Mouse (Mus musculus): ENCODE measurements at regions not wholly inside any gene's neighbourhood (a gene's known extent, or its start where the extent isn't known, plus 50 kb on each side); places are given as distances from the start of the nearest gene placed in this dataset.
A peak's percentile ranks its signal among the peaks of the same experiment; 100 is the strongest.

DNA sequence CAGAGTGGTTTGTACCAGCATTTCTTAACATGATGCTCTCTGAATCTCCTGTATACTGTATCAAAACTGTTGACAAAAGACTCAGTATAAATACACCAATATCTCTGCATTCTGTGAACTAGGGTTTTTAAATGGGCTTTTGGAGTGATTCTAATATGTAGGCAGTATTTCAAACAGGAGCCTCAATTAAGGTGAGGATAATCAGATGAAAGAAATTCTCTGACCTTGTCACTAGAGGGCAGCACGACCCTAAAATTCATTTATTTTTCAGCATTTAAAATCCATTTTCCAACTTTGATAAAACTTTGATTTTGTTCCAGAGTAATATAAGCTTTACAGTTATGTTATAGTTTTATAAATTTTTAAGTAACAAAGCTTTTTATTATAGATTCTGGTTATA lies 114.5 kb downstream of the Rfx6 start:
- DNase-seq = peak in 1 of 2 experiments; percentile 21

DNA sequence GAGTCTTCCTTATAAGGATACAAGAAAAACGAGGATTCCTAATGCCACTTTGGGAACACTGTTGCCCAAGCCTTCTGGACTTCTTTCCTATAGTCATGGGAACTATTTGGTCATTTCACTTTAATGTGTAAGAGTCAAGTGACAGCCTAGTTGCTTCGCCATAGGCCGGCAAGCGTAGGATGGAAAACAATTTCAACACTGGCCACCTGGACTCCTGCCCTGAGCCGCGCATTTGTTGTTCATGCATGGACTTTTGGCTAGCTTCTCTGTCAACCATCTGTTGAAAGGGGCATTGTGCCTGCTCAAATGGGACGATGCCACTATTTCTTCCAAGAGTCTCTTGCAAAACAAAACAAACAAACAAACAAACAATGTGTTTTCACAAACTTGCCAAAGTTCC lies 116.3 kb downstream of the Rfx6 start:
- DNase-seq = no peak

DNA sequence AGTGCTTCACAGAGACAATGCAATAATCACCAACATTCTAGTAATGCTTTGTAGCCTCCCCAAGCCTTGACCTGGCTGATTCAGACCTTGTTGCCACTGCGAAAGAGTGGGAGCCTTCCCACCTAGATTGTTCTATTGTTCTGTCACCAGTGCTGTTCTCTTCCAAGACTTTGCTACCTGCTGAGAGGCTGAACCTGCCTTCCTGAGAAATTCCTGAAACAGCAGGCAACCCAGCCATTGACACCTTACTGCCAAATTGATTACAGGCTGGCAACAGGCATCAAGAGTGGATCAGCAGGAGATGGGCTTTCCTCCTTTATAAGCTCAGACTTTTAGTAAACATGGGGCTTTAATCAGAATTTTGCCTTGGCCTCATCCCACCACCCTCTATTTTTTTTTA lies 139.1 kb downstream of the Rfx6 start:
- no peak for DNase-seq

DNA sequence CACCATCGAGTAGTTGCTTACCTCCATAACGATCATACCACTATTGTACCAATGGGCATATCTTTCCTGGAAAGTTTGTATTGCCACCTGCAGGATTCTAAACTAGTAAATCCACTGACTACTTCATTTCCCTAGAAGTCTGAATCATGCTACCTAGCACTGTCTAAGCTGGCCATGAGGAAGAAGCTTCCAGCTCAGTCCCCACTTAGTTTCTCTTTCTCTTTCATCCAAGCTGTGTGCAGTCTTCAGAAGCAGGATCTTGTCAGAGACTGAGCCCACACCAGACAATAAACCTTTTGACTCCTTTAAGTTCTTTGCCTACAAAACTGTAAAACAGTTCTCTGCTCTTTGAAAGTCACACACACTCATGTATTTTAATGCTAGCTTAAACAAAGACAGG lies 146.3 kb downstream of the Rfx6 start:
- no peak for DNase-seq

DNA sequence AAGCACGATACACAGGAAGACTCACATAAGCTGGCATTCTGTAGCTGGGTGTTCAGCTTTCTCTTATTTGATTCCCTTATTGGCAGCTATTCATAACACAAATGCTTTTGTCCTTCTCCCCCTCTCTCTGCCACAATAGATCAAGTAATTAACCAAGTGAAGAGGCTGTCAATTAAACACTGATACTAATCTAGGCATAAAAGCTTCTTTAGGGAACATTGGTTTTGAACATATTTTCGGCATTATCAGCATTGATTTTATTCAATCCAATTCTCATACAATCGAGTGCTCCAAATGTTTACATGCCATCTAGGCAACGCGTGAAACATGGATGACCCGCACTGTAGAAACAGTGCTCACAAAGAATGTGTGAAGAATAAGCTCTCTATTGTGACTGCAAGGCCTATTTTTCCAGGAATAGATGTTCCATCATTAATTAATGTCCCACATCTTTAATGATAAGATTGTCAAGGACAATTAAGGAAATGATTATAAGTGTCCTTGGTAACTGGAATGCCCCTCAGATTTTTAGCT lies 148.9 kb downstream of the Rfx6 start:
- DNase-seq = no peak

DNA sequence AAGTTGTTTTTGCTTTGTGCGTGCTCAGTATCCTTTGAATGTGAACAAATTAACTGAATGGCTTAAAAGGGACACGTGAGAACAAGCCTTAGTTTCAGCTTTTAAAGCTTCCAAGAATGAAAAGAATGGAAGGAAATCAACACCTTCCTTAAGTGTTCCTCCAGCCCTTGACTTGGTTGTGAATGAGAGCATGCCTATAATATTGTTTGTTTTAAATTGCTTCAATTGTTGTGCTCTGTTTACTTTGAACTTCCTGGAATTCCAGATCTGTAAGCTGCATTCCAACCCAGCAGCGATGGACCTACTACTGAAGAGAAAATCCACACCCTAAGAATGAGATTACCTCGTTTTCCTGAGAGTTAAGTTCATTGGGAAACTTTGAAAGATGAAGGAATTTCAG lies 154.9 kb downstream of the Rfx6 start:
- no peak for DNase-seq

DNA sequence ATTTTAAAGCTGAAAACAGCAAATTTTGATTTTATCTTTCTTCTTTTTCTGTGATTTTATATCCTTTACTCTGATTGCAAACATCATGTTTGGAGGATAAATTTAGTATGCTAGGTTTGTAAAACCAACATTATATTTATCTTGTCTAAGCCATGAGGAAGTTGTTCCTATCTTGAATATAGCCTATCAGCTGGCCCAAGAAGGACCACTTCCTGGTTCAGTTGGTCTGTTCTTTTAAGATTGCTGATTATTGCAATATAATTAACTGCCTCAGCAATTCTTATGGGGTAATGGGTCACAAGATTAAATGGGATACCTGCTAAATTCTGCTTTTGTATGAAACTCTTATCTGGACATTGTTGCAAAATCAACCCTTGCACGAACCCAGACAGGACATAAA lies 165.5 kb downstream of the Rfx6 start:
- DNase-seq = no peak

DNA sequence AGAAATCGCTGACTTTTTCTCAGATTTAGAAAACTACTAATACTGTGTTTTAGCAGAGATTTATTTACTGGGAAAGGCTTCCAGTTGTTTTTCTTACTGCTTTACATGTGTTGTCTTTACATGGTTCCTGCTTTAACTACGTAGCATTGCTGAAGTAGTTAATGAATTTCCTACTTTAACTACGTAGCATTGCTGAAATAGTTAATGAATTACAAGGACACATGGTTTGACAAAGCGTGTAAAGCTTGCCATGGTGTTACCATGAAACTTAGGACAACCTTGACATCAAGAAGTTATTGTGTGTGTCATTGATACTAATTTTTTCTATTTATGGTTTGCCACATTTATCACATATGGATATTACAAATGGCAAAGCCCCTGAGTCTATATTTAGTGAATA lies 168.7 kb downstream of the Rfx6 start:
- no peak for DNase-seq

DNA sequence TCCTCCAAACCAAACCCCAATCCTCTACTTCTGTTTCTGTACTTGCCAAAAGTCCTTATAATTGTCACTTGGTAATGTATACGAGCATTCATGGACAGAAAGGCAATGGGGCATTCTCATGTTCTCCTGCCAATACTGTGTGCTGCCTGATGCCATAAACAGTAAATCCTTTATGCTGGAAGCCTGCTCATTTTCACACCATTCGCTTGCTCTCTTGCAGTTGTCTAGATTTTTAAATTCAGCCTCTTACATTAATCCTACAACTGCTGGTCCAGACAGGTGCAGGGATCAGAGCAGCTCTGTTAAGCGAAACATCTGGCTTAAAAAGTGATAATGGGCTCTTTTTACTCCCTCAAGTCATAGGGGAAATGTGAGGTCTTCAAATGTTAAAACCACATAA lies 152.9 kb upstream of the Vgll2 start:
- DNase-seq = no peak

DNA sequence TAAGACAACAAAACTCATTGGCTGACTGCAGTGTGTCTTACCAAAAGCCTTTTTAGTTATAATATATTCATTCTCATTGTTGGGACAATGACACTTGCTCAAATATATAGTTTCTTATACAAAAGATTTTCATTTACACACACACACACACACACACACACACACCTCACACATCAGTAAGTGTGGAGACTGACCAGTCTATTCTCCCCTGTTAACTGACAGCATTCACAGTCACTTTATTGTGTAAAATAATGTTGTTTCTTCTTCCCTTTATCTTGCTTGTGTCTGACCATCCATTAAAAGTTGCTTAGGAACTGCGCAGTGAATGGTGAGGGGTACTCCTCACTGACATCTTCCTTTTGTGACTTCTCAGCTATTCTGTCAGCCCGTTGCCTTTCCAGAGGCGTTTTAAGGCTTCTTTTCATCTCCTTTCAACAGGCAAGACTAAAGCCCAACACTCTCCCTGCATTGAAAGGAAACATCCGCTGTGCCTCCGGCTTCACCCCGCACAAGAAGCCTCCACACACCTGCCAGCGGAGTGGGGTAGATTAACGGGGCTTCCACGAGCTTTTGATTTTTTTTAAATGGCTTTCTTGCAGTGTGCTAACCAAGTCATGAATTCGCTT lies 111.1 kb upstream of the Vgll2 start:
- no peak for DNase-seq

DNA sequence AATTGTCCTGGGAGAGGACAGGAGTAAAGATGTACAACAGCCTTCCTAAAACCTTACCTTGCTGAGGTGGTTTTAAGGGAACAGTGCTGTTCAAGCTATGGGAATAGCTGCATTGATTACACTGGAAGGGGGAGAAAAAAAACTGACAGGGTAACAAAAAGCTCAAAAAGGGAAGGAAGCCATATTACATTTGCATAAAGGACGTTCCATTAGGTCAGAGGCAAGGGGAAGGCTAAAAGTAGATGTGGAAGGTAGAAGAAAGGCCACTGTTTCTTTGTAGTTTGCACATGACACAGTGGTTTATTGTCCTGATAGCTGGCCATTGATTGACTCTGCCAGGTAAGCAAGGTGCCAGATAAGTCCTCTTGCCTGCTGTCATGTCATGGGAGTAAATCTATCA lies 110.2 kb upstream of the Vgll2 start:
- no peak for DNase-seq

DNA sequence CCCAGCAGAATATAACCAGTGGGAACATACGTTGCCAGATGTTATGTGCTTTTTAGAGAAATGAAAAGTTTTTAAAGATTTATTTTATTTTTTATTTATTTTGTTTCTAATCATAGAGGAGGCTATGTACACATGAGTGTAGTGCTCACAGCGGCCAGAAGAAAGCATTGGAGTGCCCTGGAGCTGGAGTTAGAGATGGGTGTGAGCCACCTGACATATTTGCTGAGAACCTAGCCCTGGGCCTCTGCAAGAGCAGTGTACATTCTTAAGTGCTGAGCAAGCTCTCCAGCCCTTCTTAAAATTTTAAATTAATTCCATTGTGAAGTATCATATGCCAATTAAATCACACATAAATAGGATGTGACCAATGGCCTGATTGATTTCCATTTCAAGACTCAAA lies 95.7 kb upstream of the Vgll2 start:
- no peak for DNase-seq

DNA sequence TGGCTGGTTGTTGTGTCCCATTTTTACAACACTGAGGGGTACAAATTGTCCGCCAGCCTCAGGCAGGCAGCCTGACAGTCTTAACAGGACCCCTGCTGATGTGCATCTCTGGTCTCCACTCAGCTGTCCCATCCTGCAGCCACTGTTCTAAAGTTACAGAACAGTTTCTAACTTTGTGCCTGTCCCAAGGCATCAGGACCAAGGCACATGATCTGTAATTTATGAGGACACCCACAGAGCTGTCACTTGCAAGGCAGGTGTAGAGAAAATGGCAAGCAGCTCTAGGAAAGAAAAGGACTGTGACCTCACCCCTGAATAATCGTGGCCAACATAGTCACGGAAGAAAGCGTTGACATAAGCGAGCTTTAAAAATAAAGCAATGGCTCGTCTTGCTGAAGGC lies 93.0 kb upstream of the Vgll2 start:
- DNase-seq = no peak

DNA sequence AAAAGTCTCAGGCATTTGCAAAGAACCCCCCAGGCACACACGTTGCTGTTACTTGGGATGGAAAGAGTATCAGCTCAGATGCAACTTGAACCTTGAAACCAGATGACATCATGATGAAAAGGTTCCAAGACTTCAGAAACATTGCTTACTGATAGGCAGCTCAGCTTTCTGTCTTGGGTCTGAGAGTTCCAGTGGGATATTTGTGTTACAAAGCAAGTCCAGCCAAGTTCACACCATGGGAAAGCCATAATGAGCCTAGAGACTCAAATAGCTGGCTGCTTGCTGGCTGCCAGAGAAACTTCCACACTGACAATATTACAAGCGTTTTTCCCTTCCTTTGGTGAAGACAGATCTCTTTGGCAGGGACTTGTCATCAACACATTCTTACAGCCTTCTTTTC lies 92.0 kb upstream of the Vgll2 start:
- no peak for DNase-seq

DNA sequence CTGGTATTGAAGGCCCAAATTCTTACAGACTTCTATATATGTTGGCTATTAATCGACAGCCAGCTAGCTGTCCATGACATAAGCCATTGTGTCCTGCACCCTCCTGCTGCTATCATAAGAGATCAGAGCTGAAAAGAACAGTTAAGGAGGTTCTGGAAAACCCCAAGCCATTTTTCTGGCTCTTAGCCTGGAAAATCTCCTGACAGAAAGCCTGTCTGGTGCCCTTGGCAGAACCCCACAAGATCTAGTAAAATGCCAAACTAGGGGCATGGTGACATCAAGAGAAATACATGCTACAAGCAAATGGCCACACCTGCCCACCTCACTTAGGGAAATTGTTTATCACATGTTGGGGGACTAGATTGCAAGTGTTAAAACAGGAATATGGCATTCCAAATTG lies 91.6 kb upstream of the Vgll2 start:
- no peak for DNase-seq

DNA sequence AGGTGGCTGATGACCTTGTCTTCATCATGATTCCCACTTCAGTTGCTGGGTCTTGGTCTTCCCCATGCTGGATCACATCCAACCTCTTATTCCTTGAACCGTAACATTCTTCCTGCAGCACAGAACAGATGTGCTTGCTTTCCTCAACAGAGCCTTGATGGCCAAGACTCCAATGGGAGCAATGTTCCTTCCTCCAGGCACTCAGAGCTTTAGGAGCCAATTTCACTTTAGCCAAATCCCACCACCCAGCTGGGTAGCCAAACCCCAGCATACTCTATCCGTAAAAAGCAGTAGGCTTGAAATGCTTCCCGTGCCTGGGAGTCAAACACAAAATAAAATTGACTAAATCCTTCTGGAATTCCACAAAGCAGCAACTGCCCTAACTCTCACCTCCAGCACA lies 86.8 kb upstream of the Vgll2 start:
- no peak for DNase-seq

DNA sequence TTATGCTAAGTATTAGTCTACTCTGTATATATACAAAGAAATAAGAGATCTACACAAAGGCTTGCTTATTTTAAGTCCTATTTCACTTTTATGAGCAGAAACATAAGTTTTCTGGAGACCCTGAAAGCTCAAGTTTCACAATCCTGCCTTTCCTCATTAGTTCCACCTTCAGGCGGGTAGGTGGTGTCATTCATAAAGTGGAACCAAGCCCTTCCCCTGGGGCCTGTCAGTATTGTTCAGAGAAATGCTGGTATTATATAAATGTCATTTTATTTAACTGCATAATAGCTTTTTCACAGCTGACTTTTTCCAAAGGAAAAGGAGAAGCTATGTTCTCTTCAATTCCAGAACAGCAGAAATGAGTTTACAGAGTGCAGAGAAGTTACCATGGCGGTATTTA lies 81.1 kb upstream of the Vgll2 start:
- no peak for DNase-seq

DNA sequence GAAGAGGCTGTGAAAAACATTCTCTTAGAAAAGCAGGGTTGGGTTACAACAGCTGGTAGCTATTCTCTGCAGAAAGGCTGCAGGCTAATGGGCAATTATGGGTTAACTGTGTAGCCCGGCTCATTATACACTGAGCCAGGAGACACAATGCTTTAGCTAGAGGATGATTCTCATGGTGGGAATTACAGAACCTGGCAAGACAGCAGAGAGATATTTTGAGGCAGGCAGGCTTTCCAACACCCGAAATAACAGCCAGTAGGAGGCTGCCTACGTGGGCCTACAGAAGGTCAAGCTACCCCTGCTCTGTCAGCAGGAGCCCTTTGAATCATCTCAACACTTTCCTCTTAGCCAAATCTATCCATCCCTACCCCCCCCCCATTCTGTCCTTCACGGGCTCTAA lies 76.6 kb upstream of the Vgll2 start:
- DNase-seq = no peak

DNA sequence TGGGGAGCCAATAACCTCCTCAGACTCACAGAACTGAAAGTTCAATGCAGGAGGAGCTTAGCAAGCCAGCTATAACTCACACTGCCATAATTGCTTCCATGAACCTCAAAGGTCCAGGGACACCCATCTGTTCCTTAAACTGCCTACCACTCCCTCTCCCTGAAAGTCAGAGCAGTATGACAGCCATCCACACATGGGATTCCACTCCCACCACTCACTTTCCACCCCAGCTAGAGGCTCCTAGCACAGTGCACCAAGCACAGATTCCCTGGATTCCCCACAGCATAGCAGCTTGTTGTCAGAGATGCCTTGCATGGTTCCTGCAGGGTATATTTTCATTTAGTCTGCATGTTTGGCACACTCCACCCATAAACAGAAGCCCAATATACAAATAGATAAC lies 76.1 kb upstream of the Vgll2 start:
- DNase-seq = no peak

DNA sequence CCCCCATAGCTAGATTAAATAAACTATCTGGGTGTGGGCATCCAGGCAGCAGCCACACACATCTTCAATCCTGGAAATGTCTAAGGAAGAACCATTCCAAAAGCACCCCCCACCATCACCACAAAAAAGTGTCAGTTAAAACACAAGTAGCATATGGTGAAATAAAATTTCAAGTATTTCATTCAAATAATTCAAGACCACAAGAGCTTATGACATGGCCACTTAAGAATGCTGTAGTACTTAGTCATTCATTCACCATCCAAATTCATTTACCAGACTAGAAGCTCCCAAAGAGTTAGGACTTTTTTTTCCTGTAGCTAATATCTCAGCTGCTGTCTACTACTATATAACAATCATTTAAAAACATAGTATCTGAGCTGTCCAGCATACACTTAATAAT lies 75.4 kb upstream of the Vgll2 start:
- no peak for DNase-seq

DNA sequence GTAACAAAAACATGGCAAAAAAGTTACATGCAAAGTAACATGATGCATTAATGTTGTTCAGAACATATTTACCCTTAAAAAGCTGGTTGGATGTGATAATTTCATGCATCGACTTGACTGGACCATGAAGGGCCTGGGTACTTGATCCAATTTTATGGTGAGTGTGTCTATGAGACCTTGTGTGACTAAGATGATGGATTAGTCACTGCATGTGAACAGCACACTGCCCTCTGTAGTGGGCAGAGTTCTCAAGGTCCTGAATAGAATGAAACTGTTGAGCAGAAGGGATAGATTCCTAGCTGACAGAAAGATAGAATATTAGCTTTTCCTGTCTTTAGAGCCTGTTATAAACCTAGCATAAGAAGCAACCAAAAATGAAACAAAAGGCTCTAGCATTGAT lies 72.3 kb upstream of the Vgll2 start:
- DNase-seq = peak; percentile 9 to 19

DNA sequence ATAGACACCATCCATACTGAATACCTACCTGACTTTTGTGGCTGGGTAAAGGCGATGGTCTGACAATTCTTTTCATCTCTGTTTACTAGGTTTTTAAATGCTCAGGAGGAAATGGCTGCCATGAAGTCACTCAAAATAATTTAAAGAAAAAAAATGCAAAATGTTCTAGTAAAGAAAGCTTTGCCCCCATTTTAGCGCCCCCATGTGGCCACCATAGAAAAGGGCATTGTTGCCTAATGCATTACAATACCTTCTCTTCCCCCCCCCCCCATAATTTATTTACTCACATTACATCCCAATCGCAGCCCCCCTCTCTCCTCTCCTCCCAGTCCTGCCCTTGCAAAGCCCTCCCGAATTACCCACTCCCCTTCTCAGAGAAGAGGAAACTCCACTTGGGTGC lies 70.3 kb upstream of the Vgll2 start:
- DNase-seq = no peak

DNA sequence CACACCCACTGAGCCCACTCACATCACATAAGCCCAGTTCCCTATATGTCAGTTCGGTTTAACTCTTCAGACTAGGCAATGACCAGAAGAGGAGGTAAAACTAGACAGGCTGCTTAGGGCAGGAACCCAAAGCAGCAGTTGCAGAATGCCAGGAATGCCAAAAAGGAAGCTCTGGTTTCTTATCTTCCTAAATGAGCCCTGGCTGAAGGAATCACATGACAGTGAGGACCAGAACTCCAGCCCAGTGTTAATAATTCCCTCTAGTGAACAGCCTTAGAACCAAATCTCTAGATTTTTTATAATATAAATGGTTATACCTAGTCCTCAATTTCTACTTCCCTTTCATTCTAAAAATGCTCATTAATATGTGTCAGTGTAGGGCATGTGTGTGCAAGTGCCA lies 65.8 kb upstream of the Vgll2 start:
- no peak for DNase-seq

DNA sequence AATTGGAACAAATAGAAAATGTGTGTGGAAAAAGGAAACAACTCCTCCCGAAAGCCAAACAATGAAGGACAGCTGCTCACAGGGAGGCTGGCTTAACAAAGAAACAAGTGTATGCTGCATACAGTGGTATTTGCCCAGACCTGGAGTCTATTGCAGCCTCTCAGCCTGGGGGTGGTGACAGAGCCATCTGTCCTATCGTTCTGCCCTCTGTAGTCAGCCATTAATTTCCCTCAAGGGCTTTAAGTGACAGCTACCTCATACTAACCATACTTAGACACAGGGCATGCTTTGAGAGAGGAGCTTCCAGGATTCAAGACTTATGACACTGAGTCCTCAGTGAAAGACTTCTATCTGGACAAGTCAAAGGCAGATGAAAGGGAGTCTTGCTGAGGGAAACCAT lies 60.8 kb upstream of the Vgll2 start:
- no peak for DNase-seq

DNA sequence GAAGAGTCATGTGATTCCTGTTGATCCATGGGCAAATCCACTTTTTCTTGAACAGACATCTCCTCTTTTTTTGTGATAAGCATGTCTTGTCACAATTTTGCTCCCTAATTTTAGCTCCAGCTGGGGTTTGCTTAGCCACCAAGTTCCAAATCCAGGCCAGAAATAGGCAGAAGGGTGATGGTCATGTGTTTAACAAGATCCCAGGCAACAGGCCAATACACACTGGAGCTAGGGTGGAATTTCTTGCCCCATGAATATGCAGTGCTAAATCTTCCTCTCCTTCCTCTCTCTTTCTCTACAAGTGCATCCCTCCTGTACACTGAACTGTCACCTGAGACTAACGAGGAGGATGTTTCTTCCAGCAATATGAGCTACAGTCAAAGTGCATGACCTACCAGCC lies 58.6 kb upstream of the Vgll2 start:
- no peak for DNase-seq

Measured in adrenal gland, postnatal 36 days (tissue).